Mouse (Mus musculus): Measurements from ENCODE around the gene Olfr969.
"Not testable (repeated sequence)": the region's sequence is repeated elsewhere in the genome, so short reads cannot be mapped to it uniquely, and the experiment has no call there.

Olfr969 gene

DNA sequence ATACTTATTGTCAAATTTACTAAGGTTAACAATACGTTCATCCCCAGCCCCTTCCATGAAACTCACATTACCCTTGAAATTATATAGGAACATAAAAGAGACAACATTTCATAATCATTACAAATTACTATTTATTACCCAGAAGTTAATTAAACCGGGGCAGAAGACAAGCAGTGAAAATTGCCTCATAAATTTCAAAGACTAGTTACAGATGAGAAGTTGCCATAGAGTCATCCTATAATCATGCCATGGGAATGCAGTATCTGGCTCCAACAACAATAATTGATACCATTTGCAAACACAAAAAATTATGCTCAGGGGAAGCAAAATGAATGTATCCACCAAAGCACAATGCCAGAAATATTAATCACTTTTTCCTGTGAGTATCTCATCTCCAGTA lies at the start of gene Olfr969:
TSS of gene Olfr969 (plus strand) at position 388 of the 400 bp plus-strand sequence.
- Histone ChIP-seq H3K27me3 (ENCODE audit: control insufficient read depth, insufficient read depth, low read length, poor library complexity, severe bottlenecking) (no peaks in the 10 kb centered on the region), H3K36me3 (ENCODE audit: control insufficient read depth, insufficient read depth, low read length, poor library complexity, severe bottlenecking) (no peaks in the 10 kb centered on the region)
- DNase-seq (ENCODE audit: low read depth, low spot score): no peak

DNA sequence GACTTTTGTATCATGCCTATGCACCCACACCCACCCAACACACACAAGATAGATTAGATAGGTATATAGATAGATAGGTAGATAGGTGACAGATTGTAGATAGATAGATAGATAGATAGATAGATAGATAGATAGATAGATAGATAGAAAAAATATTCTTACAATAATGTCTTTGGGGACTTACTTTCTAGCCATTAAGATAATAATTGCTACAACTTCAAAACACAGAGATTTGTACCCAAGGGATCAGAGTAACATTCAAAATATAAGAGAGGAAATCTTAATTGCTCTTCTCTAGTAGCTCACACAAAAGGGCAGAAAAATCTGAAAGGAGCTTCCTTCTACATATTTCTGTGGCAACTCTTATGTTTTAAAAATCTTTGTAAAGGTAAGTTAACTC lies 44.8 kb upstream of the Olfr969 start, which contains the start of gene Olfr967:
TSS of gene Olfr967 (plus strand) at position 301 of the 400 bp plus-strand sequence.
- no peaks in the 10 kb centered on the region for H3K36me3 ChIP-seq (ENCODE audit: control insufficient read depth, insufficient read depth, low read length, poor library complexity, severe bottlenecking)
- no peaks in the 10 kb centered on the region for H3K27me3 ChIP-seq (ENCODE audit: control insufficient read depth, insufficient read depth, low read length, poor library complexity, severe bottlenecking)
- DNase-seq (ENCODE audit: low read depth, low spot score): no peak

- no peak for DNase-seq (ENCODE audit: low read depth, low spot score)
- H3K27me3 ChIP-seq (ENCODE audit: control insufficient read depth, insufficient read depth, low read length, poor library complexity, severe bottlenecking): no peaks in the 10 kb centered on the region
- no peaks in the 10 kb centered on the region for H3K36me3 ChIP-seq (ENCODE audit: control insufficient read depth, insufficient read depth, low read length, poor library complexity, severe bottlenecking)
Observed at GRCm38 (mm10) chr9:39746428-39746827, 44.3 kb upstream of the Olfr969 start.

GRCm38 (mm10) chr9:39783153-39783552 lies 7.6 kb upstream of the Olfr969 start, which contains the start of gene Olfr968:
Gene Olfr968, minus strand, starts transcription at chr9:39783253.
- Histone ChIP-seq H3K36me3 (ENCODE audit: control insufficient read depth, insufficient read depth, low read length, poor library complexity, severe bottlenecking) (no peaks in the 10 kb centered on the region), H3K27me3 (ENCODE audit: control insufficient read depth, insufficient read depth, low read length, poor library complexity, severe bottlenecking) (no peaks in the 10 kb centered on the region)
- no peak for DNase-seq (ENCODE audit: low read depth, low spot score)

DNA sequence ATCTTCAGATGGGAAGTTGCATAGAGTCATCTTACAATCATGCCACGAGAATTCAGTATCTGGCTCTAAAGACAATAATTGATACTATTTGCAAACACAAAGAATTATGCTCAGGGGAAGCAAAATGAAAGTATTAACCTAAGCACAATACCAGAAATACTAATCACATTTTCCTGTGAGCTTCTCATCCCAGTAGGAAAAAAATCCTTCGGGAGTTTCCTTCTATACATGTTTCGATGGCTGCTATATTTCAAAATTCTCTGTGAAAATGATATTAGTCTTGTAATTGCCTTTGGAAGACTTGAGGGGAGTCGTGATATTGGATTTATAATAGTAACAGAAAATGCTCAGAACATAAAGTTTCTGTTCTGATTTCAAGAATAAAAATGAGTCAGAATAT lies 17.8 kb downstream of the Olfr969 start, which contains the start of gene Olfr970:
TSS of gene Olfr970 (plus strand) at position 301 of the 400 bp plus-strand sequence.
- Histone ChIP-seq H3K36me3 (ENCODE audit: control insufficient read depth, insufficient read depth, low read length, poor library complexity, severe bottlenecking) (no peaks in the 10 kb centered on the region), H3K27me3 (ENCODE audit: control insufficient read depth, insufficient read depth, low read length, poor library complexity, severe bottlenecking) (no peaks in the 10 kb centered on the region)
- no peak for DNase-seq (ENCODE audit: low read depth, low spot score)

GRCm38 (mm10) chr9:39836576-39836975 lies 45.8 kb downstream of the Olfr969 start, which contains the start of gene Olfr971:
Gene Olfr971, plus strand, starts transcription at chr9:39836876.
- DNase-seq (ENCODE audit: low read depth, low spot score); H3K36me3 ChIP-seq (ENCODE audit: control insufficient read depth, insufficient read depth, low read length, poor library complexity, severe bottlenecking); H3K27me3 ChIP-seq (ENCODE audit: control insufficient read depth, insufficient read depth, low read length, poor library complexity, severe bottlenecking): not testable (repeated sequence)
